Mouse (Mus musculus): ENCODE measurements around the gene Gpm6b. TPM values are rescaled to one million over a fixed set of nuclear protein-coding genes. Genes with fewer than 3 reads are reported as not detected.
A peak's percentile ranks its signal among the peaks of the same experiment; 100 is the strongest.

Gpm6b gene
- polyA plus RNA-seq, 1 experiment from 2014 or later = 5.2 TPM

GRCm38 (mm10) chrX:166338353-166338752 is 99.6 kb downstream of the Gpm6b start:
- no peak overlapping the region for H3K4me2 ChIP-seq
- no peak for ATAC-seq (replicated peaks; ENCODE audit: insufficient number of reproducible peaks, low FRiP score, low TSS enrichment)
- H3K27me3 ChIP-seq (ENCODE audit: control insufficient read depth, insufficient read depth, low read length) = peaks cover 2% of the 10 kb centered on the region; the same call in 1 of the 2 replicates
- H3K4me1 ChIP-seq (ENCODE audit: control insufficient read depth, insufficient read depth, low read length) = no peaks in the 10 kb centered on the region
- no peak overlapping the region for H3K27ac ChIP-seq (ENCODE audit: low read depth, low read length)
- H3K36me3 ChIP-seq (ENCODE audit: control insufficient read depth, insufficient read depth, low read length) = no peaks in the 10 kb centered on the region
- H3K9me3 ChIP-seq (replicated peaks; ENCODE audit: control insufficient read depth, low read length) = no peaks in the 10 kb centered on the region
- H3K4me3 ChIP-seq (ENCODE audit: low read depth, low read length) = no peak overlapping the region
- H3K9ac ChIP-seq (ENCODE audit: low read depth, low read length) = no peak overlapping the region
- WGBS (ENCODE audit: insufficient replicate concordance) = 77% methylated on average over 5 of the region's 5 CpGs

GRCm38 (mm10) chrX:166338784-166339520 is 100.2 kb downstream of the Gpm6b start:
- Histone ChIP-seq H3K4me3 (ENCODE audit: low read depth, low read length) (no peak overlapping the region), H3K4me1 (ENCODE audit: control insufficient read depth, insufficient read depth, low read length) (no peaks in the 10 kb centered on the region), H3K9me3 (replicated peaks; ENCODE audit: control insufficient read depth, low read length) (no peaks in the 10 kb centered on the region), H3K4me2 (no peak overlapping the region), H3K36me3 (ENCODE audit: control insufficient read depth, insufficient read depth, low read length) (no peaks in the 10 kb centered on the region), H3K9ac (ENCODE audit: low read depth, low read length) (no peak overlapping the region), H3K27me3 (ENCODE audit: control insufficient read depth, insufficient read depth, low read length) (peaks cover 2% of the 10 kb centered on the region; the same call in 1 of the 2 replicates), H3K27ac (ENCODE audit: low read depth, low read length) (no peak overlapping the region)
- ATAC-seq (replicated peaks; ENCODE audit: insufficient number of reproducible peaks, low FRiP score, low TSS enrichment) = no peak
- 88% methylated on average over 9 of the region's 9 CpGs for WGBS (ENCODE audit: insufficient replicate concordance)

DNA sequence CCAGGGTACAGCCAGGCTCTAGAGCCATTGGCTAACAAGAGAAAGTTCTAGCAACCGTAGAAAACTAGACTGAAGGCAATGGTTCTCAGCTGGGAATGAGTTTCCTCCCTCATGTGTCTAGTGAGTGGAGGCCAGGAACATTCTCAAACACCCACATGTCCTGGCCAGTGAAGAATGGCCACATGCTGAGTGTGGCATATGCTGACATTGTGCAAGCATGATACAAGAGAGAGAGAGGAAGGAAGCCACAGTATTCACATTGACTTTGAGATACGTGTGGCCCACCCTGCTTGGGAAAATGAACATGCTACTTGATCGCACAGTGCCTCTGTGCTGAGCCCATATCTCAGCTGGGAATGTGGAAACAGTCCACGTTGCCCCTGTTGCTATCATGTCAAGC is 101.2 kb downstream of the Gpm6b start:
- Histone ChIP-seq H3K27me3 (ENCODE audit: control insufficient read depth, insufficient read depth, low read length) (peaks cover 2% of the 10 kb centered on the region; the same call in 1 of the 2 replicates), H3K9ac (ENCODE audit: low read depth, low read length) (no peak overlapping the region), H3K4me2 (no peak overlapping the region), H3K27ac (ENCODE audit: low read depth, low read length) (no peak overlapping the region), H3K4me1 (ENCODE audit: control insufficient read depth, insufficient read depth, low read length) (no peaks in the 10 kb centered on the region), H3K9me3 (replicated peaks; ENCODE audit: control insufficient read depth, low read length) (no peaks in the 10 kb centered on the region), H3K36me3 (ENCODE audit: control insufficient read depth, insufficient read depth, low read length) (no peaks in the 10 kb centered on the region), H3K4me3 (ENCODE audit: low read depth, low read length) (no peak overlapping the region)
- 77% methylated on average over 4 of the region's 4 CpGs for WGBS (ENCODE audit: insufficient replicate concordance)
- no peak for ATAC-seq (replicated peaks; ENCODE audit: insufficient number of reproducible peaks, low FRiP score, low TSS enrichment)

DNA sequence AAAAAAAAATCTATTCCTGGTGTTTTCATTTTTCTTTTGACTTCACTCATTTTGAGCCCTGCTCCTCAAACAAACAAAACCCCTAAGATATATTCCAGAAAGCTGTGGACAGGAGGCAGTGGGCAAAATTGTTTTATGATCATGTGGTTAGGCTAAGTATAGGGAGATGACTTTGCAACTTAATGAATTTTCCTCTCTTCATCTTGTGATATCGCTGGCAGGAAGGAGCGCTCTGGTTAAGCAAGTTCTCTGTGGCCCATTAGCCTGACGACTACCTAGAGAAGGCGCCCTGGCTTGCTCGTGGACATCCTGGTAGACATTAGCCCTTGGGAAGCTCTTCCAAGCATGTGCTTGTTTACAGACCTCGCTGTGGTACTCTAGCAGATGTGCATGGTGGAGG is 103.1 kb downstream of the Gpm6b start:
- Histone ChIP-seq H3K9ac (ENCODE audit: low read depth, low read length) (no peak overlapping the region), H3K4me1 (ENCODE audit: control insufficient read depth, insufficient read depth, low read length) (no peaks in the 10 kb centered on the region), H3K36me3 (ENCODE audit: control insufficient read depth, insufficient read depth, low read length) (no peaks in the 10 kb centered on the region), H3K27ac (ENCODE audit: low read depth, low read length) (no peak overlapping the region), H3K27me3 (ENCODE audit: control insufficient read depth, insufficient read depth, low read length) (peaks cover 2% of the 10 kb centered on the region; the same call in 1 of the 2 replicates), H3K4me3 (ENCODE audit: low read depth, low read length) (no peak overlapping the region), H3K4me2 (no peak overlapping the region), H3K9me3 (replicated peaks; ENCODE audit: control insufficient read depth, low read length) (no peaks in the 10 kb centered on the region)
- WGBS (ENCODE audit: insufficient replicate concordance) = 78% methylated on average over 6 of the region's 6 CpGs
- ATAC-seq (replicated peaks; ENCODE audit: insufficient number of reproducible peaks, low FRiP score, low TSS enrichment) = no peak

DNA sequence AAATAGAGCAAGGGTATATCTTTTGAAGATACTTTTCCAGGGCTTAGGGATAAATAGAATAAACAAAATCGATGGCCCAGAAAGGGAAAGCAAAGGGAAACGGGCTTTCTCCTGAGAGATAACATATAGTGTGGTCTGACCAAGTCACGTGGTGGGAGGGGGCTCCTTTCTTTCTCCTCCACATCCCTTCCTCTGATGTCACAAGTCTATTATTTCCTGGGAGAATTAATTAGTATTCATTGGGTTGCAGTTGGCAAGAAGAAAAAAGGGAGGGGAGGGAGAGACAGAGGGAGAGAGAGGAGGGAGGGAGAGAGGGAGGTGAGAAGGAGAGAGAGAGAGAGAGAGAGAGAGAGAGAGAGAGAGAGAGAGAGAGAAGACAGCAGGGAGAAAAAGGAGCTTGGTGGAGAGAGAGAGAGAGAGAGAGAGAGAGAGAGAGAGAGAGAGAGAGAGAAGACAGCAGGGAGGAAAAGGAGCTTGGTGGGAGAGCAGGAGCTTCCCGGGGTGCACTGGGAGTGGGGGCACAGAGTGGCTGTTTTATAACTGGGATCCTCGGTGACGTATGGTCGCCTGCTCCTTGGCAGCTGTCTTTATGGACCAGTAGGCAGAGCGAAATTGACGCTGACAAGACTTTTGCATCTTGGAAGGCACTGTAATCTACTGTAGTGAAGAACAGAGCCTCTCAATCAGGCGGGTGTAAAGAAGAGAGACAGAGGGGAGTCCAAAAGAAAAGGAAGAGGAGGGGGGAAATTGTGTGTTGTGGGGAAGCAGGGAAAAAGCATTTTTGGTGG is 105.7 kb downstream of the Gpm6b start:
- Histone ChIP-seq H3K4me1 (ENCODE audit: control insufficient read depth, insufficient read depth, low read length) (no peaks in the 10 kb centered on the region), H3K4me3 (ENCODE audit: low read depth, low read length) (0 out of 2 replicates have a peak overlapping the region, but pooled peaks have one; percentile 2), H3K9me3 (replicated peaks; ENCODE audit: control insufficient read depth, low read length) (no peaks in the 10 kb centered on the region), H3K27ac (ENCODE audit: low read depth, low read length) (no peak overlapping the region), H3K27me3 (ENCODE audit: control insufficient read depth, insufficient read depth, low read length) (no peaks in the 10 kb centered on the region), H3K9ac (ENCODE audit: low read depth, low read length) (no peak overlapping the region), H3K36me3 (ENCODE audit: control insufficient read depth, insufficient read depth, low read length) (no peaks in the 10 kb centered on the region), H3K4me2 (peak overlapping the region; percentile 50)
- WGBS (ENCODE audit: insufficient replicate concordance) = 25% methylated on average over 10 of the region's 10 CpGs
- ATAC-seq (replicated peaks; ENCODE audit: insufficient number of reproducible peaks, low FRiP score, low TSS enrichment) = no peak

- WGBS (ENCODE audit: insufficient replicate concordance) = 85% methylated on average over 6 of the region's 6 CpGs
- no peak for ATAC-seq (replicated peaks; ENCODE audit: insufficient number of reproducible peaks, low FRiP score, low TSS enrichment)
- no peak overlapping the region for H3K9ac ChIP-seq (ENCODE audit: low read depth, low read length)
- H3K36me3 ChIP-seq (ENCODE audit: control insufficient read depth, insufficient read depth, low read length) = no peaks in the 10 kb centered on the region
- no peak overlapping the region for H3K4me2 ChIP-seq
- H3K4me3 ChIP-seq (ENCODE audit: low read depth, low read length) = no peak overlapping the region
- no peak overlapping the region for H3K27ac ChIP-seq (ENCODE audit: low read depth, low read length)
- no peaks in the 10 kb centered on the region for H3K4me1 ChIP-seq (ENCODE audit: control insufficient read depth, insufficient read depth, low read length)
- no peaks in the 10 kb centered on the region for H3K9me3 ChIP-seq (replicated peaks; ENCODE audit: control insufficient read depth, low read length)
- H3K27me3 ChIP-seq (ENCODE audit: control insufficient read depth, insufficient read depth, low read length) = no peaks in the 10 kb centered on the region
Observed at GRCm38 (mm10) chrX:166348086-166348485, 109.4 kb downstream of the Gpm6b start.

DNA sequence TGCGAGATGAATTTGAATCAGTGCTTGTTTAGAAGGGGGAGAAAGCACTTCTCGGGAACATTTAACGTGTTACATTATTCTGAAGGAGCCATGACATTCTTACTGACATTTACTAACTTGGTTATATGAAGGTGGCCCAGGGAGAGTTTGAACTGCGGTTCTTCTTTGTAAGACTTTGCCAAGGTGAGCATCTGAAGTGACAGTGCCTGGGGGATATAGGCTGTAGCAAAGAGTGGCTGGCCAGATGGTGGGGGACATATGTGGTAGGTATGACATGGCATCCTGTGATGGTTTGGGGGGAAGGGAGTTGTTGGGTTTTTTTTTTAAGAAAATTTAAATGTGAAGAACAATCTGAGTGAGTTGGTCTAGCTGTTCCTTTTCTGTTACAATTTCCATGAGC is 109.9 kb downstream of the Gpm6b start:
- 77% methylated on average over 4 of the region's 4 CpGs for WGBS (ENCODE audit: insufficient replicate concordance)

GRCm38 (mm10) chrX:166351790-166352189 is 113.1 kb downstream of the Gpm6b start:
- no peak overlapping the region for H3K4me3 ChIP-seq (ENCODE audit: low read depth, low read length)
- H3K9ac ChIP-seq (ENCODE audit: low read depth, low read length) = no peak overlapping the region
- H3K27me3 ChIP-seq (ENCODE audit: control insufficient read depth, insufficient read depth, low read length) = no peaks in the 10 kb centered on the region
- no peak; the same call in 1 of the 2 replicates for ATAC-seq (replicated peaks; ENCODE audit: insufficient number of reproducible peaks, low FRiP score, low TSS enrichment)
- no peak overlapping the region for H3K4me2 ChIP-seq
- no peak overlapping the region for H3K27ac ChIP-seq (ENCODE audit: low read depth, low read length)
- WGBS (ENCODE audit: insufficient replicate concordance) = 20% methylated on average over 6 of the region's 6 CpGs
- H3K4me1 ChIP-seq (ENCODE audit: control insufficient read depth, insufficient read depth, low read length) = no peaks in the 10 kb centered on the region
- no peaks in the 10 kb centered on the region for H3K36me3 ChIP-seq (ENCODE audit: control insufficient read depth, insufficient read depth, low read length)
- no peaks in the 10 kb centered on the region for H3K9me3 ChIP-seq (replicated peaks; ENCODE audit: control insufficient read depth, low read length)

More for the DNA sequence above, 109.9 kb downstream of the Gpm6b start:
- no peak overlapping the region for H3K9ac ChIP-seq (ENCODE audit: low read depth, low read length)
- ATAC-seq (replicated peaks; ENCODE audit: insufficient number of reproducible peaks, low FRiP score, low TSS enrichment) = no peak
- no peak overlapping the region for H3K4me2 ChIP-seq
- no peaks in the 10 kb centered on the region for H3K9me3 ChIP-seq (replicated peaks; ENCODE audit: control insufficient read depth, low read length)
- no peaks in the 10 kb centered on the region for H3K4me1 ChIP-seq (ENCODE audit: control insufficient read depth, insufficient read depth, low read length)
- no peaks in the 10 kb centered on the region for H3K27me3 ChIP-seq (ENCODE audit: control insufficient read depth, insufficient read depth, low read length)
- H3K36me3 ChIP-seq (ENCODE audit: control insufficient read depth, insufficient read depth, low read length) = no peaks in the 10 kb centered on the region
- no peak overlapping the region for H3K4me3 ChIP-seq (ENCODE audit: low read depth, low read length)
- H3K27ac ChIP-seq (ENCODE audit: low read depth, low read length) = no peak overlapping the region
